Mouse (Mus musculus) kidney, embryonic 16.5 days (tissue): ENCODE measurements around the gene Col9a2. TPM values are rescaled to one million over a fixed set of nuclear protein-coding genes. Genes with fewer than 3 reads are reported as not detected.

ENCODE experiments used
- polyA plus RNA-seq: library from polyadenylated mRNA; unstranded; fragments of >200 nt; fragmentation: Nextera tagmentation; extraction: Ambion mirVana; gene quantifications from 2 replicates; pipeline ENCODE4 v1.2.1, GENCODE M21; 2015

The Col9a2 gene
- polyA plus RNA-seq, 1 experiment from 2014 or later: 4.9 TPM

Other genes starting within 250 kb of the Col9a2 start
- gene Nfyc, start 207.8 kb upstream of the Col9a2 start, polyA plus RNA-seq: 123 and 133 TPM in 2 replicates
- 0.41 and 0.54 TPM in 2 replicates for gene Rims3, start 184.6 kb upstream of the Col9a2 start, polyA plus RNA-seq
- 33.0 and 35.2 TPM in 2 replicates for gene Exo5, start 114.4 kb upstream of the Col9a2 start, polyA plus RNA-seq
- 10.3 TPM in 2 replicates for gene Zfp69, start 87.7 kb upstream of the Col9a2 start, polyA plus RNA-seq
- 12.9 and 15.0 TPM in 2 replicates for gene Smap2, start 22.1 kb upstream of the Col9a2 start, polyA plus RNA-seq
- 40.8 and 42.4 TPM in 2 replicates for gene Zmpste24, start 58.9 kb downstream of the Col9a2 start, polyA plus RNA-seq
- not detected in 2 replicates for gene Tmco2, start 69.8 kb downstream of the Col9a2 start, polyA plus RNA-seq
- 23.8 and 26.3 TPM in 2 replicates for gene Rlf, start 175.7 kb downstream of the Col9a2 start, polyA plus RNA-seq